Mouse (Mus musculus) left cerebral cortex, postnatal 36 days (tissue): ENCODE data around the gene Tln1. TPM values are rescaled to one million over a fixed set of nuclear protein-coding genes. Genes with fewer than 3 reads are reported as not detected.
A peak's percentile ranks its signal among the peaks of the same experiment; 100 is the strongest.
"Not testable (repeated sequence)": the region's sequence is repeated elsewhere in the genome, so short reads cannot be mapped to it uniquely, and the experiment has no call there.

Experiments used
- DNase-seq, 2 experiments: peaks; one replicate each; pipeline ENCODE4 v3.0.0; 2021 to 2022; ENCODE audit warnings: low spot score in 2 of 2, mixed read lengths in 1 of 2
- intact Hi-C: fragments of 180-260 bp; cut with DNase I; formaldehyde crosslinking; loops from one replicate; pipeline ENCODE4 v1.15.1; 2025
- total RNA-seq, 2 experiments: library from RNA; stranded (reverse); gene quantifications; 2 replicates each; pipeline ENCODE4 v1.2.3; 2021

Tln1 gene
- total RNA-seq, 2 experiments from 2014 or later = 43.0 to 45.4 TPM

GRCm38 (mm10) chr4:43555926-43556325 is 6.6 kb downstream of the Tln1 start:
- no peak for DNase-seq
- intact Hi-C loops = loop anchor here (5.0 kb wide), 1 partner anchor 64 kb away; the partner anchor contains the start of gene Ccdc107

GRCm38 (mm10) chr4:43553891-43554290 is 8.6 kb downstream of the Tln1 start:
- intact Hi-C loops = no loop called here

GRCm38 (mm10) chr4:43552437-43552836 is 10.1 kb downstream of the Tln1 start:
- peak; percentile 62 to 65 for DNase-seq
- intact Hi-C loops = no loop called here

More at GRCm38 (mm10) chr4:43553891-43554290, 8.6 kb downstream of the Tln1 start:
- no peak for DNase-seq

DNA sequence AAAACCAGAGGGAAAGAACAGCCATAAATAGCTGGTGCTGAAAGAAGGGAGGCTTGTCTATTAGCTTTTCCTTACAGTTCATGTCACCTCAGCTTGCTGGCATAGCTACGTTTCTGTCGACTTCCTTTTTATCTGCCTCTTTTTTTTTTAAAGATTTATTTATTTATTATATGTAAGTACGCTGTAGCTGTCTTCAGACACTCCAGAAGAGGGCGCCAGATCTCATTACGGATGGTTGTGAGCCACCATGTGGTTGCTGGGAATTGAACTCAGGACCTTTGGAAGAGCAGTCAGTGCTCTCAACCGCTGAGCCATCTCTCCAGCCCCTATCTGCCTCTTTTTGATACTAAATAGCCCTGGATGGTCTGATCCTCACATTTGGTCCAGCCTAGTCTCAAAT is 10.6 kb downstream of the Tln1 start:
- intact Hi-C loops, DNase-seq: not testable (repeated sequence)

GRCm38 (mm10) chr4:43549055-43549454 is 13.4 kb downstream of the Tln1 start:
- DNase-seq = no peak
- intact Hi-C loops = no loop called here

- DNase-seq = no peak
- intact Hi-C loops = no loop called here
Measured at GRCm38 (mm10) chr4:43547160-43547559, 15.3 kb downstream of the Tln1 start.

DNA sequence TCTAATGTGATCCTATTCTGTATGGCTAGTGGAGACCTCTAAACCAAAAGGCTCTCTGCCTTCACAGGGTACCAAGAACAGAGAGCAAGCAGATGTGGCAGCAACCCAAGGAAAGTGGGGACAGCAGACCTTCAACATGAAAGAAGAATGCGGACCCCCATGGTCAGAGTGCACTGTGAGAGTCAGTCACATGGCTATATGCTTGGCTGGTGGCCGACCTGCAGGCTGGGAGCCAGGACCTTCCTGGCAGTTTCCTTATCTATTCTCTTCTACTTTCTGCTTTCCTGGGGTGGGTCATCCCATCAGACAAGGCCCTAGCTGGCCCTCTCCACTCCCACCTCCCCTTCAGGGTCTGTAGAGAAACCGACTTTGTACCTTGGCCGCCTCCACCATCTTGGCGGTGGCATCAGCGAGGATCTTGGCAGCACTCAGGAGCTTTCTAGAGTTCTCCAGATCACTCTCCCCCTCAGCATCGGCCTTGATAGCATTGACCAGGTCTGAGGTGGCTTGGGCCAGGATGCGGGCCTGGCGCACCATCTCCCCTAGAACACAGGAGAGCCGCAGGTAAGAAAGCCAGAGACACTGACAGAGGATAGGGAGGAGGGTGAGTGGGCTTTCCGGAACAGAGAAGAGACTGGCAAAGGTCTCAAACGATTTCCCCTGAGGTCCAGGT is 16.0 kb downstream of the Tln1 start:
- DNase-seq = no peak

DNA sequence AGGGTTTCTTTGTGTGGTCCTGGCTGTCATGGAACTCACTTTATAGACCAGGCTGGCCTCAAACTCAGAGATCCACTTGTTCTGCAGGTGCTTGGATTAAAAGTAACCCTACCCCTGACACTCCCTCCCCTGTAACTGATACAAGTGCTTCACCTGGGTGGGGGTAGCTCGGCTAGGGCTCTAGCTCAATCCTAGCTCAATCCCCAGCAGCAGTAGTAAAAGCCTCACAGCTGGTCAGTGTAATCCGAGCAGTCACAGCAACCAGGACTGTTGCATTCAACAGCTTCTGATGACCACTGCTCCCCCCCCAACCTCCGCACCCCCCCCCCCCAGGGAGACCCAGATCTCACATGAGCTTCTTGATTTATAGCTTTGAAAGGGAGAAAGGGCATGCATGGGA is 20.4 kb downstream of the Tln1 start:
- intact Hi-C loops = no loop called here
- DNase-seq = no peak

More for the DNA sequence above, 16.0 kb downstream of the Tln1 start:
- intact Hi-C loops = no loop called here

GRCm38 (mm10) chr4:43536031-43536430 is 26.5 kb downstream of the Tln1 start:
- intact Hi-C loops = no loop called here
- DNase-seq = no peak

- DNase-seq = no peak
- intact Hi-C loops = no loop called here
Measured at GRCm38 (mm10) chr4:43535628-43536027, 26.9 kb downstream of the Tln1 start.

GRCm38 (mm10) chr4:43533270-43533669 is 29.2 kb downstream of the Tln1 start:
- DNase-seq = no peak
- intact Hi-C loops = no loop called here

DNA sequence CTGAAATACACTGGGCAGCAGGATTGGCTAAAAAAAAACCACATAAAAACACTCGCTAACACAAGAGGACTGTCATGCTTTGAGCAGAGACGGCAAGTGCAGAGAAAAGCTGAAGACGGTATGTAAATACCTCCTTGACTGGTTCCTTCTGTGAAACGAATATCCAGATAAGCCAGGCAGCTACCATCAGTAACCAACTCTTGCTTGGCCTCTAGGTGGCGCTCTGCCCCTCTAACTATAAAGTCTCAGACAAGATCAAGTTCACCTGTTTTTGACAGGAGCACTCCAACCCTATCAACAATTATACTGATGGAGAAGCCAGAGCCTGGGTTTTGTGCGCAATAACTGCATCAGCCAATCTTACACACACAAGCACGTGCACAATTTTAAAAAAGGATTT is 31.9 kb downstream of the Tln1 start:
- intact Hi-C loops = no loop called here
- DNase-seq = peak; percentile 63 to 69

DNA sequence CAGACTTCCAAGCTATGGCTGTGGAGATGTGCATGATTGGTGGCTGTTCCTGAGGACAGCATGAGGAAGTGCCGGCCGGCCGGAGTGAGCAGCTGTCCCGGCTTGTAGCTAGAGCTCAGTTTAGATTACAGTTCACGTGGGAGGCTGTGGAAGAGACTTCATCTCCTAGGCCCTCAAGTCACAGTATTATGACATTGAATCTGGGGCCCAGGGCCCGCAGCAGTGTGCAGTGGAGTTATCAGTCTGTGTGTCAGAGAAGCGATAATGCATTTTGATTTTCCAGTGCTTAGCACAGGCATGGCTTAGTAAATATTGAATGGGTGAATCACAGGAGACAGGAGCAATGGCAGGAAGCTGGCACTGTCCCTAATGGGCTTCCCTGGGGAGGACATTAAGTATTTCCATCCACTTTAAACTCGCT is 32.4 kb downstream of the Tln1 start:
- intact Hi-C loops = no loop called here

DNA sequence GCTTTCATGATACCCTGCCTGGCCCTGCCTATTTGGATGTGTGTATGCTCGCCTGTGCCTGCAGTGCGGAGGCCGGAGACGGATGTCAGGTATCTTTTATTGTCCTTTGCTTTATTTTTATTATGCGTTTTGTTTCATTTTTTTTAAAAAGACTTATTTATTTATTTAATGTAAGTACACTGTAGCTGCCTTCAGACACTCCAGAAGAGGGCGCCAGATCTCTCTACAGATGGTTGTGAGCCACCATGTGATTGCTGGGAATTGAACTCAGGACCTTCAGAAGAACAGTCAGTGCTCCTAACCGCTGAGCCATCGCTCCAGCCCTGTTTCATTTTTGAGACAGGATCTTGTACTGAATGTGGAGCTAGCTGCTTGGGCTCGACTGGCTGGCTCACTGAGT is 34.0 kb downstream of the Tln1 start:
- no peak for DNase-seq

More for the DNA sequence above, 32.4 kb downstream of the Tln1 start:
- DNase-seq = no peak

GRCm38 (mm10) chr4:43527880-43528279 is 34.6 kb downstream of the Tln1 start:
- DNase-seq = no peak
- intact Hi-C loops = no loop called here

More for the DNA sequence above, 34.0 kb downstream of the Tln1 start:
- intact Hi-C loops = no loop called here

- DNase-seq = peak; percentile 80 to 86
- intact Hi-C loops = no loop called here
Measured at GRCm38 (mm10) chr4:43519956-43520355, 42.5 kb downstream of the Tln1 start.

DNA sequence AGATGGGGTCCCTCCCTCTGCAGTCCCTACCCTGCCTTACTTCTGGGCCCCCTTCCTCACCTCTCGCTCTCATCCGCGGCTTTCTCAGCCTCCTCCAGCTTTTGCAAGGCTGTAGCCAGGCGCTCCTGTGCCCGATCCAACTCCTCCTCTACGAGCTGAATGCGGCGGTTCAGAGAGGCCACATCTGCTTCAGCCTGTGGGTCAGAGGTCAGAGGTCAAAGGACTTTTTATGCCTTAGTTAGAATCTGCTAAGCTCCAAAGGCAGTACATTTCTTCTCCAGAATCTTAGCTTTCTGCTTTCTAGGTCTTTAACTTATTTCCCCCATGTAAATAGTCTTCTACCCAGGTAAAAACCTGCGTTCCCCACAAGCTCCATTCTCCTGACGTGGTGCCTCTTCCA is 42.9 kb downstream of the Tln1 start:
- intact Hi-C loops = no loop called here
- no peak for DNase-seq

GRCm38 (mm10) chr4:43515764-43516708 is 46.5 kb downstream of the Tln1 start:
- no peak for DNase-seq
- intact Hi-C loops = no loop called here

- intact Hi-C loops = no loop called here
- DNase-seq = no peak
Measured at GRCm38 (mm10) chr4:43513791-43514190, 48.7 kb downstream of the Tln1 start.

DNA sequence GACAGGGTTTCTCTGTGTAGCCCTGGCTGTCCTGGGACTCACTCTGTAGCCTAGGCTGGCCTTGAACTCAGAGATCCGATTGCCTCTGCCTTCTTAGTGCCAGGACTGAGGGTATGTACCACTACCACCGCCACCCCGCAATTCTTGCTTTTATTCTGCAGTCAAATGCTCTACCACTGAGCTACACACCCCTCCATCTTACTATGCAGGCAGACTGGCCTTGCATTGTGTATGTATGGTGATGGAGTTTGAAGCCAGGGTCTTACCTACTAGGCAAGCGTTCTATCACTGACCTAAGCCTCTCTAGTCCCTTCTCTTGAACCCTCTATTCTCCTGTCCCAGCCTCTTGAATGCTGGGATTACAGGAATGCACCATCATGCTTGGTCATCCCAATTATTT is 49.2 kb downstream of the Tln1 start:
- intact Hi-C loops = no loop called here
- DNase-seq = no peak

DNA sequence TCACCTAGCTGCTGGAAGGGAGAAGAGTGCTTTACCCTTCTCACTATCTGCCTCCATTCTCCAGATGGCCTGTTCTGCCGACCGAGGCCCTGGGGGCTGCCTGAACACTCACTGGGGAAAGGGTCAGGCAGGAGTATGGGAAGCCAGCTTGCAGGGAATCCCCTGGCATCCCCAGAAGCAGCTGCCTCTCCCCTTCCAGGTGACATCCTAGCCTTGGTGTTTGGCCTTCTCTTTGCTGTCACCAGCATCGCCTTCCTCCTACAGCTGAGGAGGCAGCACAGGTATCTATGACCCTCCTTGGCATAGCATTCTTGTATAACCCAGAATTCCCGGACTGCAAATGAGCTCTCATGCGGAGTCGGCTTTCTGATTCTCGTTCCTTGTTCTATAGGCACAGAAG is 49.8 kb downstream of the Tln1 start:
- intact Hi-C loops = no loop called here

More for the DNA sequence above, 49.8 kb downstream of the Tln1 start:
- no peak for DNase-seq
